Mouse (Mus musculus) large intestine, adult 2 months (tissue): ENCODE measurements at regions not wholly inside any gene's neighbourhood (a gene's known extent, or its start where the extent isn't known, plus 50 kb on each side); places are given as distances from the start of the nearest gene placed in this dataset.
A peak's percentile ranks its signal among the peaks of the same experiment; 100 is the strongest.

Experiments used
- DNase-seq: peaks from one replicate; pipeline ENCODE4 v3.0.0-alpha.2; 2012; ENCODE audit warnings: low read depth, low spot score
- WGBS: fragments of 180-500 bp; shearing (Covaris S2); methylation state at CpG from one replicate; pipeline ENCODE4 v1.1.7; 2018; 5-methylcytosine and 5-hydroxymethylcytosine counted together

- 82% methylated on average over 6 of the region's 6 CpGs for WGBS
- DNase-seq = no peak
Measured at GRCm38 (mm10) chr16:13204948-13205470, 51.3 kb upstream of the Mrtfb start.

DNA sequence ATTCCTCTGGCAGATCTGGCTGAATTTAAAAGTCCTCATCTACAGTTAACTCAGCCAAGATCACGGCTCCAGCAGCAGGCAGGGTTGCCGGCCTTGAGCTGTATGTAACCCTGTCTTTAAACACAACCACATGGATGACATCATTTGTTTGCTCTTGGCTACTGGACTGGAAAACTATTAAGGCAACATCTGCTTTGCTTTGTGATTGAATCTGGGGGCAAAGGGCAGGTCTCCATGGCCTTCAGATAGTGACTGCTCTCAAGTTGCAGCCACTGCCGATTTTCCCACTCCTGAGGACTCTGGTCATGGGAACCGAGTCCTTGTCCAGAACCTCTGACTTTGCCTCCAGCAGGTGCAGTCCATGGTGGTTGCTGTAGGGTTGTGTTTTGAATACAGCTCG lies 50.4 kb upstream of the Mrtfb start:
- peak; percentile 57 for DNase-seq
- 18% methylated on average over 5 of the region's 5 CpGs for WGBS
